Mouse (Mus musculus) bone marrow, adult 2 months (tissue): ENCODE results near the gene Pigv. TPM values are rescaled to one million over a fixed set of nuclear protein-coding genes. Genes with fewer than 3 reads are reported as not detected.
"Not testable (repeated sequence)": the region's sequence is repeated elsewhere in the genome, so short reads cannot be mapped to it uniquely, and the experiment has no call there.

Experiments
- H3K27ac ChIP-seq: fragments of 200-500 bp; 2 replicates; pipeline ENCODE4 v1.5.1; 2012; ENCODE audit warnings: low read depth, mild to moderate bottlenecking, control low read depth, inconsistent platforms, low read length; ENCODE audit not compliant: control insufficient read depth, poor library complexity, insufficient read depth
- H3K4me1 ChIP-seq: fragments of 200-500 bp; 2 replicates; pipeline ENCODE4 v1.6.1; 2011; ENCODE audit warnings: low read length; ENCODE audit not compliant: control insufficient read depth, insufficient read depth
- H3K4me3 ChIP-seq: fragments of 200-500 bp; replicated peaks from 2 replicates; pipeline ENCODE3; 2011; ENCODE audit warnings: mild to moderate bottlenecking, low read depth, low read length, control low read depth; ENCODE audit not compliant: control insufficient read depth
- CTCF ChIP-seq: fragments of 200-500 bp; IDR thresholded peaks from 2 replicates; pipeline ENCODE4 v1.5.1; 2011; ENCODE audit warnings: low read length, control low read depth; ENCODE audit not compliant: control insufficient read depth, insufficient read depth
- POLR2A ChIP-seq: fragments of 200-500 bp; IDR thresholded peaks from 2 replicates; pipeline ENCODE4 v1.6.1; 2011; ENCODE audit warnings: low read depth, mild to moderate bottlenecking, control low read depth, low read length, borderline replicate concordance; ENCODE audit not compliant: control insufficient read depth
- WGBS: fragments of 180-500 bp; shearing (Covaris S2); methylation state at CpG from one replicate; pipeline ENCODE4 v1.1.7; 2018; 5-methylcytosine and 5-hydroxymethylcytosine counted together
- polyA plus RNA-seq: library from polyadenylated mRNA; stranded (reverse); fragments of >200 nt; gene quantifications from 2 replicates; pipeline ENCODE4 v1.2.4, GENCODE M21; 2011; ENCODE audit warnings: low replicate concordance; ENCODE audit not compliant: missing spikeins, insufficient read depth, insufficient read length

Gene Pigv
- polyA plus RNA-seq, 1 experiment: 10.4 TPM

DNA sequence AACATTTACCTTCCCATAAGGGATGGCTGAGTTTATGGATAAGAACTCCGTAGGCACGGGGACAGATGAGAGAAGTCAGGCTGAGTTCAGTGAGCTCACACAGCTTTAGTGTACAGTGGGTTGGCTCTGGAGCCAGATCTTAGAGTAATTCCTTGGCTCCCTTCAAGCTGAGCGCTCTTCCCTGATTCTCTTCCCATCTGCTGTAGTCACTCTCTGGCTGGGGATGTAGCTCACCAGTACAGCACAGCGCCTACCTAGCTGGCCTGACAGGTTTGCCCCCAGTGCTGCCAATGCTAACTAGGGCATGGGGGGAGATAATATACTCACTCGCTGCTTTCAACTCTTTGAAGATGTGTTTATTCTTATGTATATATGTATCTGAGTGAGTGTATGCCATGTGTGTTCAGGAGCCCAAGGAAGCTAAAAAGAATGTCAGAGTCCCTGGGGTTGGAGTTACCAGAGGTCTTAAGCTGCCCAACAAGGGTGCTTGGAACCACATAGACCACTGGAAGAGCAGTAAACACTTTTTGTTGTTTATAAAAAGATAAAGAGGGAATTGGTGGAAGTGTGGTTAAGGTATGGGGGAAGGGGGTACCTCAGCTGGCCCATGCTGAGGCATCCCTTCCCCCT lies 14.5 kb downstream of the Pigv start:
- no peak for TF ChIP-seq CTCF
- TF ChIP-seq POLR2A: no peak
- Histone ChIP-seq H3K27ac (peak overlapping the region; percentile 18; the same call in 1 of the 2 replicates), H3K4me1 (peaks cover 10% of the 10 kb centered on the region; the same call in 1 of the 2 replicates), H3K4me3 (no peak overlapping the region)
- WGBS: 90% methylated on average over 5 of the region's 5 CpGs

DNA sequence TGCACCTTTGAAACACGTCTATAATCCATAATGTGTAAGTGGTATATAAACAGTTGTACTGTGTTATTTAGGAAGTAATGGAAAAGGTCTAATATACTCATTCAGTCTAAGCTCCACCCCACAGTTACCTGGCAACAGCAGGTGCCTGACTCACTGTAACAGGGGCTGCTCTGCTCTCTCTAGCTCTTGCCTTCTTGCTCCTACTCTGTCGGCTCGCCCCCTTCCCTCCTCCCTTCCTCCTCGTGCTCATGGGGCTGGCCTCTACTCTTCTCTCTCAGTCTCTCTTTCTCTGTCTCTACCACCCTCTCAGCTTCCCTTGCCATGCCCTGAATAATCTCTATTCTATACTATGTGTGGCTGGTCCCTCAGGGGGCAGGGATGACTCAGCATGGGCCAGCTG lies 15.4 kb downstream of the Pigv start:
- TF ChIP-seq CTCF (no peak), POLR2A (no peak)
- WGBS: 34% methylated on average over 4 of the region's 4 CpGs
- H3K27ac ChIP-seq: no peak overlapping the region; the same call in 1 of the 2 replicates
- H3K4me1 ChIP-seq: peaks cover 10% of the 10 kb centered on the region; the same call in 1 of the 2 replicates
- H3K4me3 ChIP-seq: no peak overlapping the region

DNA sequence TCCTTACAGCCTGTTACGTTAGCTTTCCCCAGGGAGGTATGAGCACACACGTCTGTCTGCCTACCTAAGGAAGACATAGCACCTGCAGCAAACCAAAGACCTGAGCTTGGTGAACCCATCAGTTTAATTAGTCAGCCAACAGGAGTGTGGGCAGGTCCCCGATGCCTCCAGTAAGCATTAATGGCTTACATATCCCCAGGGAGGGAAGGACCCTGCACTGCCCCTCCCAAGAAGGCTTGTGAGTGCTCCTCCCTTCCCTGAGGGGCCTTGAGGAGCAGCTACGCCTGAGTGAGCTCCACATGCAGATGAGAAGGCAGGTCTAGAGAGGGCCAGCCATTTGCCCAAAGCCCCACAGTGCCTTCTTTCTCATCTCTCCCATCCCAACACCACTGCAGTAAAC lies 16.2 kb downstream of the Pigv start:
- TF ChIP-seq CTCF (no peak), POLR2A (no peak)

DNA sequence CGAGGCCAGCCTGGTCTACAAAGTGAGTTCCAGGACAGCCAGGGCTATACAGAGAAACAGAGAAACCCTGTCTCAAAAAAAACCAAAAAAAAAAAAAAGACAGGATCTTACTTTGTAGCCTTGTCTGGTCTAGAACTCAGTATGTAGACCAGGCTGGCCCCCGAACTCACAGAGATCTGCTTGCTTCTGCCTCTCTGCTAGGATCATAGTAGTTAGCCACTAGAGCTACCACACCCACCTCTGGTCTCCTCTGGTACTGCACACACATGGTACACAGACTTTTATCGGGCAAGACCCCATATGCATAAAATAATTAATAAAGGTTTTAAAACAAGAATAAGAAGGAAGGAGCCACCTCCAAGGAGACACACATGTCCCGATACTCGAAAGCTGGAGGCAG lies 18.4 kb downstream of the Pigv start:
- WGBS: 87% methylated on average over 5 of the region's 5 CpGs

More for the DNA sequence above, 16.2 kb downstream of the Pigv start:
- Histone ChIP-seq H3K4me1 (peaks cover 10% of the 10 kb centered on the region; the same call in 1 of the 2 replicates), H3K4me3 (no peak overlapping the region), H3K27ac (no peak overlapping the region)
- 58% methylated on average over 4 of the region's 4 CpGs for WGBS

DNA sequence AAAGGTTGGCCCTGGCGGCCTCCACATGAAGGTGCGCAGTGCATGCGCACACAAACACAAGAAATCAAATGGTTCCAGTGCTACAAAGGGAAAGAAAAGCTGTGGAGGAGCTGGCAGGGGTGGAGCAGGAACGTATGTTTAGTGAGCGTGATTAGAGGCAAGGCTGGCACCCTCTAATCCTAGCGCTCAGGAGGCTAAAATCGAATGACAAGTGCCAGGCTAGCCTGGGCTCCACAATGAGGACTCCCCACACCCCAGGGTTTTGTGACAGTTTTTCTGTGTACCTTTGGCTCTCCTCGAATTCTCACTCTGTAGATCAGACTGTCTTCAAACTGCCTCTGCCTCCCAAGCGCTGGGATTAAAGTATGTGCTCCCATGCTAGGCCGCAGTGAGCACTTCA lies 19.7 kb downstream of the Pigv start:
- Histone ChIP-seq H3K4me3 (no peak overlapping the region), H3K4me1 (peaks cover under 1% of the 10 kb centered on the region; the same call in 1 of the 2 replicates), H3K27ac (no peak overlapping the region)
- WGBS: 79% methylated on average over 10 of the region's 10 CpGs
- no peak for TF ChIP-seq POLR2A
- TF ChIP-seq CTCF: no peak

More for the DNA sequence above, 18.4 kb downstream of the Pigv start:
- H3K27ac ChIP-seq, H3K4me1 ChIP-seq, H3K4me3 ChIP-seq: not testable (repeated sequence)

DNA sequence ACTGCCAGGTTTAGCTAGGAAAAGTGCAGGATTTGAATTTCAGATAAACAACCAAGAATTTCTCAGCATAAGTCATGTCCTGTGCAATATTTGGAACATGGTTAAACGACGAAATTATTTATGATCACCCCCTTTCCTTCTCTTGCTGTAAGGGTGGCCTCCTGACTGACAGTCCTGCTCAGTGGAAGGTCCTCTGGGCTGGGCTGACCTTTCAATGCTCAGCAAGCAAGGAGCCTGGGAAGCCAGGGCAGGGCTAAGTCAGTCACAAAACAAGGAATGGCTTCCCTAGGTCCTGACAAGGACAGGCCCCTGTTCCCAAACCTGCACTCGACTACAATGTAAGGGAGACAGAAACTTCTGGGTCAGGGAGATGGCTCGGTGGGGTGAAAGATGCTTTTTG lies 20.5 kb downstream of the Pigv start:
- H3K4me1 ChIP-seq: no peaks in the 10 kb centered on the region; the same call in 1 of the 2 replicates
- TF ChIP-seq POLR2A (no peak), CTCF (no peak)
- 56% methylated on average over 4 of the region's 4 CpGs for WGBS
- no peak overlapping the region for H3K27ac ChIP-seq
- H3K4me3 ChIP-seq: no peak overlapping the region

DNA sequence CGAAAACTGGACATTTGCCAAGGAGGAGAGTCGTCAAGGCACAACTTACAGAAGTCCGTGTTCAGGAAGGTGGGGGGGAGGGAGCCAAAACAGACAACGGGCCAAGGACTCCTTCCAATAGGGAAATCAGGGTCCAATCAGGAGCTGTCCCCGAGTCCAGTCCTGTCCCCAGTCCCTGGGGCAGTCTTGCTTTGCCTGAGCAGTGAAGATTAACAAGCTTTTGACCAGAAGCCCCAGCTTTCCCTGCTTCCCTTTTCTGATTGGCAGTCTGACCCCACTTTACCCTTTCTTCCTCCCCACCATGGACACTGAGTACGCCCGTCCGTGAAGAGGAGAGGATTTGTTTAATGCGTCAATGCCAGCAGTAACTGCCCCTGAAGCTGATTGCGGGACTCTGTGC lies 21.0 kb downstream of the Pigv start:
- 25% methylated on average over 10 of the region's 10 CpGs for WGBS
- TF ChIP-seq CTCF: no peak
- no peak for TF ChIP-seq POLR2A
- no peaks in the 10 kb centered on the region; the same call in 1 of the 2 replicates for H3K4me1 ChIP-seq
- H3K4me3 ChIP-seq: no peak overlapping the region
- H3K27ac ChIP-seq: no peak overlapping the region

DNA sequence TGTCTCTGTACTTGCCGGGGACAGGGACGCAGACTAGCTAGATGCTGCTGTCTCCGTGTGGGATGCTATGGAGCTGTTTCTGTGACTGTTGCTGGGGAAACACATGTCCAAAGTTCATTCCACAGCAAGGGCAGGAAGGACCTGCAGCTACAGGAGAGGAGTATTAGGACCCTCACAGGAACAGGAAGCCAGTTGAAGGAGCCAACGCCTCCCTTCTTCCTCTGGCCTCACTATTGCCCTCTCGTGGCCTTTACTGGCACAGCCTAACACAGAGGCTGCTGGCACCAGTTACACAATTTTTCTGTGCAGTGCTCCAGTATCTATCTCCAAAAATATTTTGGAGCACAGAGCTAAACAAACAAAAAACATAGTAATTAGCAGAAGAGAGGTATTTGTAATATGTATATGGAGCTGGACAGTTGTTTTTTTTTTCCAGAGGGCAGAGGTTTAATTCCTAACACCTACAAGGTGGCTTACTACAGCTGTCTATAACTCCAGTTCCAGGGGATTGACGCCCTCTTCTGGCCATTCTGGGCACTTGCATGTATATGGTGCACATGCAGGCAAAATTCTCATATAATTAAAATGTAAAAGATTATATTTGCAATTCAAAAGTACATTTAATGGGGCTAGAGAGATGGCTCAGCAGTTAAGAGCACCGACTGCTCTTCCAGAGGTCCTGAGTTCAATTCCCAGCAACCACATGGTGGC lies 22.3 kb downstream of the Pigv start, which contains the start of gene Zdhhc18:
TSS of gene Zdhhc18 (minus strand) at position 166 of the 711 bp plus-strand sequence.
- Histone ChIP-seq H3K27ac (peak within 1 kb of the TSS; percentile 34), H3K4me3 (peak within 1 kb of the TSS; percentile 72), H3K4me1 (no peaks in the 10 kb centered on the region; the same call in 1 of the 2 replicates)
- WGBS: 25% methylated on average over 7 of the region's 7 CpGs
- TF ChIP-seq POLR2A (no peak), CTCF (peak; percentile 96)

DNA sequence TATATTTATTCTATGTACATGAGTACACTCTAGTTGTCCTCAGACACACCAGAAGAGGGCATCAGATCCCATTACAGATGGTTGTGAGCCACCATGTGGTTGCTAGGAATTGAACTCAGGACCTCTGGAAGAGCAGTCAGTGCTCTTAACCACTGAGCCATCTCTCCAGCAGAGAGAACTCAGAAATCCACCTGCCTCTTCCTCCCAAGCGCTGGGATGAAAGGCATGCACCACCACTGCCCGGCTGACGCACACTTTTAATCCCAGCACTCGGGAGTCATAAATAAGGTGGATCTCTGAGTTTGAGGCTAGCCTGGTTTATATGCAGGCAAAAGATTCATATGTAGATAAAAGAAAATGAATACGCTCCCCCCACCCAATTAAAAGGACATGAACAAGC lies 23.0 kb downstream of the Pigv start:
- 72% methylated on average over 5 of the region's 5 CpGs for WGBS
- H3K4me3 ChIP-seq: peak overlapping the region; percentile 6
- H3K27ac ChIP-seq: peak overlapping the region; percentile 34; the same call in 1 of the 2 replicates
- H3K4me1 ChIP-seq: not testable (repeated sequence)
